8 mouse cellular contexts compared by ENCODE assay signal in the genomic region with DNA sequence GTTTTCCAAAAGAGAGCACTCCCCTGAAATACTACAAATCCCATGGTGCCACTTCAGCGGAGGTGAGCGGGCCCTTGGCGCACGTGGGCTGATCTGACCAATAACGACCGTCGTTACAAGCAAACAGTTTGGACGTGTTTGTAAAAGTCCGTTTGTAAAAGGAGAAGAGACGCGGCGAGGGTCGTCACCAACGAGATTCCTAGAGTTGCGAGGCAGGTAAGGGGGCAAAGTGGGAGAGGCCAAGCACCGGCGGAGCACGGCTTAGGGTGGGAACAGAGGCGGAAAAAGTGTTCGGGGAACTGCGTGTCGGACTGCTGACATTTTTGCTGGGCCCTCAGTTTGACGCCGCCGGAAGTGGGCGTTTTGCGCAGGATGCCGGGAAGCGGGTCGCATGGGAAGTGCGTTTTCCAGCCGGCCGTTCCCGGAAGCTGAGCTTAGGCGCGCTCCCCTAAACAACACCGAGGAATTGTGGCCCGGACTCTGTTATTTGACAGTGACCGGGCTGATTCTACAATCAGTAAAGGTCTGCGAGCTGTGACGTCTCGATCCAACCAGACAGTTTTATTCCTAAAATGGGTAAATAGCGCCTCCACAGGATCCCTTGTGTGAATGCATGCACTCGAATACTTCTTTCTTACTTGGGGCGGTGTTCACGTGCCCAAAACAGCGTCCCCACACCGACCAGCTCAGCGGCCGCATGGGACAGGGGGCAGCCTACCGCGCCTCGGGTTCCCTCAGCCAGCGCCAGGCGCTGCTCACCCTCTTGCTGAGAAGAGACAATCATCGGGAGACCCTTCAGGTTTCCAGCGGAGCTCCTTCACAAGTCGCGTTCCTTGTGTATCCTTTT. TPM values are rescaled to one million over a fixed set of nuclear protein-coding genes. Genes with fewer than 3 reads are reported as not detected.
DNase-seq lines count a peak whose midpoint lies in the region; ATAC-seq and TF ChIP-seq lines count a peak whose summit lies in the region.

TSS of gene C87436 (plus strand) at position 103 of the 847 bp plus-strand sequence.

- H3K27me3 ChIP-seq in ES-Bruce4 (ENCODE audit: control insufficient read depth, insufficient read depth, low read length, poor library complexity, severe bottlenecking) = no peaks in the 10 kb centered on the region
- H3K27me3 ChIP-seq in forebrain, embryonic 13.5 days = no peaks in the 10 kb centered on the region
- H3K27me3 ChIP-seq in liver, postnatal 0 days (ENCODE audit: insufficient read depth, low read length) = no peaks in the 10 kb centered on the region
- H3K27me3 ChIP-seq in neural tube, embryonic 14.5 days (ENCODE audit: control insufficient read depth, insufficient read depth, low read length) = no peaks in the 10 kb centered on the region

- TF ChIP-seq EP300 in ES-Bruce4 (IDR thresholded peaks at IDR 0.05; ENCODE audit: insufficient read depth, low read depth, low read length) = no peak
- TF ChIP-seq EP300 in liver, postnatal 0 days (IDR thresholded peaks at IDR 0.05; ENCODE audit: low read depth) = peak; percentile 67; the same call in 1 of the 2 replicates

- H3K4me3 ChIP-seq in ES-Bruce4 (ENCODE audit: low read depth, low read length) = peak within 1 kb of the TSS; percentile 97
- peak within 1 kb of the TSS; percentile 76 for H3K4me3 ChIP-seq in forebrain, embryonic 13.5 days
- H3K4me3 ChIP-seq in liver, postnatal 0 days (ENCODE audit: low read depth, low read length) = peak within 1 kb of the TSS; percentile 70
- peak within 1 kb of the TSS; percentile 83 for H3K4me3 ChIP-seq in neural tube, embryonic 14.5 days (ENCODE audit: low read depth, low read length)

- peak within 1 kb of the TSS; percentile 89 for H3K27ac ChIP-seq in ES-Bruce4 (ENCODE audit: insufficient read depth, low read length)
- peak within 1 kb of the TSS; percentile 89 for H3K27ac ChIP-seq in forebrain, embryonic 13.5 days
- H3K27ac ChIP-seq in liver, postnatal 0 days (ENCODE audit: low read depth) = peak within 1 kb of the TSS; percentile 99
- H3K27ac ChIP-seq in neural tube, embryonic 14.5 days (ENCODE audit: low read depth, low read length) = peak within 1 kb of the TSS; percentile 88

- WGBS in forebrain, embryonic 13.5 days = under 1% methylated on average over 59 of the region's 59 CpGs
- under 1% methylated on average over 59 of the region's 59 CpGs for WGBS in large intestine, adult 2 months
- WGBS in liver, postnatal 0 days (ENCODE audit: insufficient replicate concordance) = under 1% methylated on average over 59 of the region's 59 CpGs
- WGBS in neural tube, embryonic 14.5 days = under 1% methylated on average over 59 of the region's 59 CpGs

- DNase-seq in heart, postnatal 10 days = peak; percentile 96 to 98
- peak; percentile 94 for DNase-seq in large intestine, adult 2 months (ENCODE audit: low read depth, low spot score)
- DNase-seq in liver, postnatal 0 days = peak; percentile 95
- DNase-seq in testis, postnatal 10 days (ENCODE audit: low spot score) = peak; percentile 92

- peak; percentile 93 for ATAC-seq in cerebellum, adult (ENCODE audit: insufficient number of reproducible peaks, low FRiP score, low TSS enrichment)
- peak; percentile 95 for ATAC-seq in forebrain, embryonic 13.5 days
- ATAC-seq in liver, postnatal 0 days = peak; percentile 94
- peak; percentile 94 for ATAC-seq in neural tube, embryonic 14.5 days (ENCODE audit: low read depth)

- TF ChIP-seq POLR2A in ES-Bruce4 (IDR thresholded peaks at IDR 0.05; ENCODE audit: insufficient read depth, low read length) = no peak

- H3K36me3 ChIP-seq in ES-Bruce4 (ENCODE audit: control insufficient read depth, insufficient read depth, low read length, poor library complexity, severe bottlenecking) = 0 out of 2 replicates have a peak, but pooled peaks cover 2% of the 10 kb centered on the region
- peaks cover 42% of the 10 kb centered on the region for H3K36me3 ChIP-seq in forebrain, embryonic 13.5 days (ENCODE audit: poor library complexity, severe bottlenecking)
- H3K36me3 ChIP-seq in liver, postnatal 0 days (replicated peaks; ENCODE audit: insufficient read depth, low read length) = peaks cover 13% of the 10 kb centered on the region
- peaks cover 24% of the 10 kb centered on the region for H3K36me3 ChIP-seq in neural tube, embryonic 14.5 days (ENCODE audit: control insufficient read depth, insufficient read depth, low read length)

- peak within 1 kb of the TSS; percentile 67 for H3K9ac ChIP-seq in ES-Bruce4 (ENCODE audit: low read depth, poor library complexity, severe bottlenecking)
- H3K9ac ChIP-seq in forebrain, embryonic 13.5 days = peak within 1 kb of the TSS; percentile 90
- H3K9ac ChIP-seq in liver, postnatal 0 days (replicated peaks) = peak within 1 kb of the TSS; percentile 91
- H3K9ac ChIP-seq in neural tube, embryonic 14.5 days (replicated peaks; ENCODE audit: low read depth, low read length) = peak within 1 kb of the TSS; percentile 80

- no peaks in the 10 kb centered on the region for H3K9me3 ChIP-seq in ES-Bruce4 (replicated peaks; ENCODE audit: control insufficient read depth, insufficient read depth, low read length, poor library complexity, severe bottlenecking)
- H3K9me3 ChIP-seq in forebrain, embryonic 13.5 days (replicated peaks) = no peaks in the 10 kb centered on the region
- no peaks in the 10 kb centered on the region for H3K9me3 ChIP-seq in liver, postnatal 0 days (ENCODE audit: low read length)
- no peaks in the 10 kb centered on the region for H3K9me3 ChIP-seq in neural tube, embryonic 14.5 days (ENCODE audit: control insufficient read depth, low read length)

- intact Hi-C loops in heart, postnatal 10 days (cut with DNase I) = loop anchor here (5.0 kb wide), 1 partner anchor 244 kb away; the partner anchor contains the start of gene Snrnp27

- peak within 1 kb of the TSS; percentile 85 for H3K4me2 ChIP-seq in forebrain, embryonic 13.5 days
- H3K4me2 ChIP-seq in liver, postnatal 0 days (ENCODE audit: low read depth, low read length) = peak within 1 kb of the TSS; percentile 72
- H3K4me2 ChIP-seq in neural tube, embryonic 14.5 days (ENCODE audit: low read depth, low read length) = peak within 1 kb of the TSS; percentile 88

- TF ChIP-seq CTCF in ES-Bruce4 (IDR thresholded peaks at IDR 0.05; ENCODE audit: low read depth, low read length) = no peak
- TF ChIP-seq CTCF in liver, postnatal 0 days (IDR thresholded peaks at IDR 0.05; ENCODE audit: low read depth) = peak; percentile 72

- no peaks in the 10 kb centered on the region for H3K4me1 ChIP-seq in ES-Bruce4 (ENCODE audit: control insufficient read depth, insufficient read depth, low read length)
- peaks cover 11% of the 10 kb centered on the region for H3K4me1 ChIP-seq in forebrain, embryonic 13.5 days
- H3K4me1 ChIP-seq in liver, postnatal 0 days (ENCODE audit: insufficient read depth) = peaks cover 10% of the 10 kb centered on the region
- peaks cover 3% of the 10 kb centered on the region; the same call in 1 of the 2 replicates for H3K4me1 ChIP-seq in neural tube, embryonic 14.5 days (ENCODE audit: control insufficient read depth, insufficient read depth, low read length)

RNA-seq across cellular contexts. Expression of gene C87436, which starts in this region (rescaled TPM):
- 12.6 and 13.6 TPM in 2 replicates for polyA plus RNA-seq in ES-Bruce4 (2011; ENCODE audit: insufficient read depth, insufficient read length, low read depth, missing spikeins)
- polyA plus RNA-seq in forebrain, embryonic 13.5 days (2015; fragmentation: Nextera tagmentation; extraction: Ambion mirVana) = 32.0 and 34.1 TPM in 2 replicates
- total RNA-seq in heart, postnatal 10 days (2021) = 10 to 100 TPM; 10.5 to 11.4 TPM
- 8.6 and 10.0 TPM in 2 replicates for polyA plus RNA-seq in large intestine, adult 2 months (2012; rRNA removed)
- 9.5 and 10.4 TPM in 2 replicates for polyA plus RNA-seq in liver, postnatal 0 days (2015; fragmentation: Nextera tagmentation; extraction: Ambion mirVana)
- 21.9 and 27.2 TPM in 2 replicates for polyA plus RNA-seq in neural tube, embryonic 14.5 days (2014; fragmentation: Nextera tagmentation; extraction: Ambion mirVana)

Comparison
In these comparisons a context has a peak if more than half of its experiments do, and no peak if none do; other contexts are left out.
1. Peak in every context shown above with its lines: DNase-seq, ATAC-seq, H3K4me3 ChIP-seq and H3K27ac ChIP-seq.